Mouse (Mus musculus) cerebellum, postnatal 25 days (tissue): Measurements from ENCODE around the gene Tuba1c.

ENCODE experiments used
- DNase-seq, 2 experiments: peaks; one replicate each; pipeline ENCODE4 v3.0.0; 2021; ENCODE audit warnings: mixed read lengths in 2 of 2

Tuba1c gene

DNA sequence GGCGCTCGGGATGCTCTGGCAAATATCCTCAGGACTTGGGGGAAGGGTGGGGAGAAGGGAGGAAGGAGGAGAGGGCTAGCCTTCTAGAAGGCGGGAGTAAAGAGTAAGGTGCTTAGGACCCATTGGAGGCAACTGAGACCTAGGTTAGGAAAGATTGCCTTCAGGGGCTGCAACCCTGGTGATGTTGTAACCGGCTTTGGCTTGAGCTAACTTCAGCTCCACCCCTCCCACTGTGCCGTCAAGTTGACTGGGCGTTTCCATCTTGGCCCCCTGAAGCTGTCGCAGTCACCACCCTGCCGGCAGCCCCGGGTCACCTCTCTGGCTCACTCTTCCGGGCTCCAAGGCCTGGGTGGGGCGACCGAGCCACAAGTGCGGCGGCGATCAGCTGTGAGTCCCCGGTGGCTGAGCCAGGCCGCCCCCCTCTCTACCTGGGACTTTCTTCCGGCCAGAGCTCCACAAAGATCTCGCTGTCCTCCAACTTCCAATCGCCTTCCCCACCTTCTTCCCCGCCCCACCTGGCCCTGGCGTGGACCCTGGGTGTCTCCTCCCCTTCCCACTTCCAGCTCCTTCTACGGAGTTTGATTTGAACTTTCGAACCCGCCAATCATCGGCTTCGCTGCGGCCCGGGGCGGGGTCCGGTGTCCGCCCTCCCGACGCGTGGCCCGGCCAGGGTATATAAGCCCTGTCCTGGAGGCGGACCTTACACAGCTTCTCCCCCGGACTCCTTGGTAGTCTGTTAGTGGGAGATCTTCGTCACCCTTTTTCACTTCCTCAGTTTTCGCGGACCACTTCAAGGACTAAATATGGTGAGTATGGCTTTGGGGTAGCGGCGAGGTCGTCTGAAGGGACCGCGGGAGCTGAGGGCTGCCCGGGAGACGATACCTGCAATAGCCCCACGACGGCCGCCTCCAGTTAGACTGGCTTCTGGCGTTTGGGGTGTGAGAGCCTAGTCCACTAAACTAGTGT lies at the start of gene Tuba1c:
TSS of gene Tuba1c (plus strand) at position 273 of the 966 bp plus-strand sequence.
- DNase-seq: peak in 1 of 2 experiments; percentile 28

GRCm38 (mm10) chr15:98980012-98980614 lies 49.6 kb upstream of the Tuba1c start:
- peak in 1 of 2 experiments; percentile 36 for DNase-seq

GRCm38 (mm10) chr15:98982100-98982499 lies 47.6 kb upstream of the Tuba1c start:
- no peak for DNase-seq

DNA sequence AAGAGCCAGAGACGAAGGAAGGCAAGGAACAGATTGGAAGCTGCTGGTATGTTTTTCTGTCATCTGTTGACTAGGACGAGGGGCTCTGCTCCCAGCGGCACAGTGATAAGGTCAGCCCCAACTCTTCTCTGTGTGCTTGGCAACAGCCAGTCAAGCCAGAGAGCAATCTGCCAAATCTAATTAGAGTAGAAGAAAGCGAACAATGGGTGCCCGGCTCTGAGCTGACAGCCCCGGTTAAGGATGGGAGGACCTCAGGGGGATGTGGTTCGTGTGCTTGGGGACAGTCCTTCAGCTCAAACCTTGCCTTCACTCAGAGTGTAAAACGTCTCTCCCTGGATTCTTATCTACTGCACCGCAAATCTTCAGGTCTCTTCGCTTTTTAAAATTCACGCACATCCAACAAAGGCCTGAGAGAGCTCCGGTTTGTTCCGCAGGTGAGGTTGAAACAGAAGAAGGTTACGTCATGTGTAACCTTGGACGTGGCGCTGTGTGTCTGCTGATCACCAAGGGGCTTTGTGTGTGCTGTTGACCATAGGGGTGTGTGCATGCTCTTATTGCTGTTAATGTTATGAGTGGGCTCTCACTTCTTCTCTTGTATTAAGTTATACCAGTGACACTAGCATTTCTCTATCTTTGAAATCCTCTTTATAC lies 46.1 kb upstream of the Tuba1c start:
- peak; percentile 49 to 61 for DNase-seq

GRCm38 (mm10) chr15:98984681-98985080 lies 45.0 kb upstream of the Tuba1c start:
- DNase-seq: peak; percentile 58 to 63

GRCm38 (mm10) chr15:98985240-98985981 lies 44.3 kb upstream of the Tuba1c start:
- peak; percentile 82 to 85 for DNase-seq

DNA sequence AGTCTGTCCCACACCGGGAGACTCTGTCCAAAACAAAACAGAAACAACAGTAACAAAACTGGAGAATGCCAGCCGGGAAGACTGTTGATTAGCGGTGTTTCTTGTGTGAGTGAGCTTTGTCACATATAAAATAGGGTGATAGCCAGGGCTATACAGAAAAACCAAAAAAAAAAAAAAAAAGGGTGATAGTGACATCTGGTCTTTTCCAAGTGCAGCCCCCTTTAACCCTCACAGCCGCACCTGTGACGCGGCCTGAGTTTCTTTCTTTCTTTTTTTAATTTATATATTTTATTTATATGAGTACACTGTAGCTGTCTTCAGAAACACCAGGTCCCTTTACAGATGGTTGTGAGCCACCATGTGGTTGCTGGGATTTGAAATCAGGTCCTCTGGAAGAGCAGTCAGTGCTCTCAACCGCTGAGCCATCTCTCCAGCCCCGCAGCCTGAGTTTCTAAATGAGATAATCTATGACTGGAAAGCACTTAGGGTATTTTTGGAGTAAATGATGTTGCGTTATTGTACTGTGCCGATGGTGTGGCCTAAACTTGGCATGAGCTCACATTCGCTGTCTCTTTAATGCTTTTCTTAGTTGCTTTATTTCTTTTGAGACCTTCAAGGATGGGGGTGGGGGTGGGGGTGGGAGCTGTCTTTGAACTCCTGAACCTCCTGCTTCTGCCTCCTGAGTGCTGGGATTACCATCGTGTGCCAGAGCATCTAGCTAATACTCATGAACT lies 43.5 kb upstream of the Tuba1c start:
- no peak for DNase-seq

DNA sequence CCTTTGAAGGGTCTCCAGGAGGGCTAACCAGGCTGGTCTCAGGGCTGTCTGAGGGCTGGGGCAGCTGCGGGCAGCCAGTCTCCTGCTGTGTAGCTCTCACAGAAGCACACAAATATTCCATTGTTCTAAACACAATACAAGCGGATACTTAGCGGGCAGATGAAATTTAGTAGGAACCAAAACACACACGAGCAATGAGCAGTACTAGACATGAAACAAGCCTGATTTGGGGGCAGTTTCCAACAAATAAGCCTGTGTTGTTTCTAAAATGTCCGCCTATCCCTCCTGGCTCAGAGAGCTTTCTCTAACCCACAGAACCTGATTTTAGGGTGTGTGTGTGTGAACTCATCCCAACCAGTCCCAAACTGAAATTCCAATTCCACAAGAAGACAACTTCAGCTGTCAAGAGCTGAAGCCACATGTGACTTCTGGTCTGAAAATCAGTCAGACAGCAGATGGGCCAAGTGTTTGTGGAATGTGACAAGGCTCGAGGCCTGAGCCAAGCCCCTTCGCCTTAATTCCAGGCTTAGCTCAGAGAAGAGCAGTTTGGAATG lies 42.5 kb upstream of the Tuba1c start:
- no peak for DNase-seq

- peak in 1 of 2 experiments; percentile 22 for DNase-seq
Observed at GRCm38 (mm10) chr15:98987661-98988181, 42.0 kb upstream of the Tuba1c start.

DNA sequence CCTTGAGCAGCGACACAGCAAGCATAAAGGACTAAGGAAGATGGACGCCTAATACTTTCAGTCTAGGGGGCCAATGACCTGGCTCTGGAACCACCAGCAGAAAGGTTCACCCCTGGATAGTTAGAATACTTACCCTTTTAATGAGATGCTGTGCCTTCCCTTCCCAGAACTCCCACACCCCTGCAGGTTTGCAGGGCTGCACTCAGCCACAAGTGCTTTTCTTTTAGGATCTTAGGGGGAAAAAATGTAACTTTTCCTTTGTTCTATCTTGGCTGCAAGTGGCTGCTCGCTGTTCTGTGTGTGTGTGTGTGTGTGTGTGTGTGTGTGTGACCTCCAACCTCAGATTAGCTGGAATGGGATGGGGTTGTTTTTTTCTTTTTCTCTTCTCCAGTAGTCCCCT lies 40.9 kb upstream of the Tuba1c start:
- peak in 1 of 2 experiments; percentile 4 for DNase-seq

DNA sequence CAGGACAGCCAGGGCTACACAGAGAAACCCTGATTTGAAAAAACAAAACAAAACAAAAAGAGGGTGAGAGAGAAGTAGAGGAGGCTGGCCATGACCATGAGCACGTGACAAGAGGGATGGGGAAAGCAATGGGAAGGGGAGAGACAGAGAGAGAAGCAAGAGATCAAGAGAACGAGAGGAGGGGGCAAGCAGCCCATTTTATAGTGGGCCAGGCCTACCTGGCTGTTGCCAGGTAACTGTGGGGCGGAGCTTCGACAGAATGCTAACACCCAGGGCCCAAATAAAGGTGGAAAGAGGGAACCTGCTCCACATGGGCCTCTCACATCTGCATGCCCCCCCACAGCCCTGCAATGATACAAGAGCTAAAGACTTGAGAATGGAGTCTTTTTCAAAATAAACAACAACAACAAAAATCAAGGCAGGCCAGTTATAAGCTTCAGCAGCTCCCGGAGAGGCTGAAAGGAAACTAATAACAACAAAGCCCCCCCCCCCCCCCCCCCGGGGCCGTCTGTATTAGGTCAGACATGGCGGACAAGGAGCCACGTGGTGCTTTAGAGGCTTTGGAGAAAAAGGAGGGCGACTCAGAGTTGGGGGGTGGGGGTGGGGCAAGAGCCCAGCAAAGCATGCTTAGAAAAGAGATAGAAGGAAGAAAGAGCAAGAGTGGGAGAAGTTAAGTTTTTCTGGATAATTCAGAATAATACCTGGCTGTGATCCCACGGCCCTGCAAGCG lies 39.8 kb upstream of the Tuba1c start:
- peak in 1 of 2 experiments; percentile 5 for DNase-seq

DNA sequence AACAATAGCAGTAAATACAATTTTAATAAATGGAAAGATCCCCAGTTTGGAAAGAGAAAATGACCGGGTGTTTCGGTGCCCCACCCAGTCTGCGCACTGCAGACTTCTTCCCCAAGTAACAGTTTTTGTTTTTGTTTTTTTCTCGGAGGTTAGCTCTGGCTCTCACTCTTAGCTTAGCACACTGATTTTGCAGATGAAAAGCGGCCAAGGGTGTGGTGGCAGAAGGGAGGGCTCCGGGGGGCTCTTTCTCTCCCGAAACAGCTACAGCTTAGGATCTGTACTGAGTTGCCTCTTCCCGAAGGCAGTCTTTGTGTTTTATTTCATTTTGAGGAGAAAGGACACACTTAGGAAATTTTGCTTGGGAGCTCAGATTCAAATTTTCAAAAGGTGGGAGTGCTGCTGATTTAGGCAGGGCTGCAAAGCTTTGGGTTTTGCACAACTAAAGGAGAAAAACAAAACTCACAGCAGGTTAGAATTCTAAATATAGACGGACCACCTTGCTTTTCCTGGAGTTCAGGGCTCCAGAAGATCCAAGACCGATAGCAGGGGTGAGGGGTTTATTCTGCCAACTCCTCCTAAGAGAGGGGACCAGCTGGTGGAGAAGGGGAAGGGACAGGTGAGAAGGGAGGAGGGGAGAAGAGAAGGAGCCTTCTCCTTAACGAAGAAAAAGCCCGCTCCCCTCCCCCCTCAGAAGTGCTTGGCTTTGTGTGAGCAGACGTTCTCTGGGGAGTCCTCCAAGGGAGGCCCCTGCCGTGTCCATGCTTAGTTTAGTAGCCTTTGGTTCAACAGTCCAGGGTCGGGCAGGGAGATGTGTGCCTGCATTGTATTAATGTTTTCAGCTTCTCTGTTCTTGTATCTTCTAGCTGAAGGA lies 38.8 kb upstream of the Tuba1c start:
- DNase-seq: peak; percentile 42 to 67

DNA sequence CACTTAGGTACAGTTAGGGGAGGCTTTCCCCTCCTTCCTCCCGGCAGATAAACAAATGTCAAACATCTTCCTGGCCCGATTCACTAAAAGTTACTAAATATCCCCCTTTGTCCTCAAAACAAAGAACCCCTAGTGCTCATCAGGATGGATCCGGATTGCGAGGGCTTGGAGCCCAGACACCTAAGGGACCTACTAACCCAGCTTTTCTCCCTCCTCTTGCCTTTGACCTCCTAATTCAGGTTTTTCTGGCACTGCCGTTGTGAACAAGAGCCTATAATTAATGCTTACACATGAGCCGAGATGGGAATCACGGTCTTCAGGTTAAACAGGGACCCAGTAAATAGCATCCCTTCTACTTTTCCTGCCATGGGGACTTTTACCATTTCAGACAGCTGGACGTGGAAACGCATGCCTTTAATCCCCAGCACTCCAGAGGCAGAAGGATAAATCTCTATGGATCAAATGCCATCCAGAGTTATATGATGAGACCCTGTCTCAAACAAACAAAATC lies 38.1 kb upstream of the Tuba1c start:
- peak in 1 of 2 experiments; percentile 30 for DNase-seq

DNA sequence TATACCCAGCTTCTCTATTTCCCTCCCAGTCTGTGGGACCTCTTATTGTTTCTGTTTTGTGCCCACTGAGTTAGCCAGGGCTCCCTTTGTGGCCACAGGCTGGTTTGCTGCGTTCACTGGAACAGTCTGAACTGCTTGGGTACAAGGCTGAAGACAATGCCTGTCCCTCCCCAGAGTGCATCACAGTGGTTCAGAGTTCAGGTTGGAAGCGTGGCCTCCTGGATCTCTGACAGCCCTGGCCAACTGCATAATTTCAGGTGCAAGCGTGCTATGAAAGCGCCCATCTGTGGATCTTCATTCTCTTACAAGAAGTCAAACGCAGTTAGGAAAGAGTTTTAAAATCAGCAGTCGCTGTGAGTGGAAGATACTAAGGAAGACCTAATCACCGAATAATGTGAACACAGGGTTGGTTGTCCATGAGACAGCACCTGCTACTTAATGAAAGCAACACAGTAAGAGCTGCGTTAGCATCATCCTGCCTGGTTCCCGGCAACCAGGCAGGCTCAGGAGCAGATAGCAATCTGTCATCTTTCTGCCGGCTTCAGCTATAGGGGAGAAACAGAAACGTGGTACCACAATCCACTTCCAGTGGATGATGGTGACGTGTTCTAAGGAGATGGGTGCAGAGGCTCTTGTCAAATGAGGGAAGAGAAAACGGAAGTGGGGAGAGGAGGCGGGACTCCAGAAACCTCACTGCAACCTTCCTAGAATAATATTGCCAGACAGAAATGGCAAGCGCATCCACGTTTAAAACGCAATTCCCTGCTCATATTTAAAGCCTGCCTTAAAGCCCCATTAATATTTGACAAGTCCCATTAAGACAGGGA lies 37.4 kb upstream of the Tuba1c start:
- peak; percentile 74 to 75 for DNase-seq

DNA sequence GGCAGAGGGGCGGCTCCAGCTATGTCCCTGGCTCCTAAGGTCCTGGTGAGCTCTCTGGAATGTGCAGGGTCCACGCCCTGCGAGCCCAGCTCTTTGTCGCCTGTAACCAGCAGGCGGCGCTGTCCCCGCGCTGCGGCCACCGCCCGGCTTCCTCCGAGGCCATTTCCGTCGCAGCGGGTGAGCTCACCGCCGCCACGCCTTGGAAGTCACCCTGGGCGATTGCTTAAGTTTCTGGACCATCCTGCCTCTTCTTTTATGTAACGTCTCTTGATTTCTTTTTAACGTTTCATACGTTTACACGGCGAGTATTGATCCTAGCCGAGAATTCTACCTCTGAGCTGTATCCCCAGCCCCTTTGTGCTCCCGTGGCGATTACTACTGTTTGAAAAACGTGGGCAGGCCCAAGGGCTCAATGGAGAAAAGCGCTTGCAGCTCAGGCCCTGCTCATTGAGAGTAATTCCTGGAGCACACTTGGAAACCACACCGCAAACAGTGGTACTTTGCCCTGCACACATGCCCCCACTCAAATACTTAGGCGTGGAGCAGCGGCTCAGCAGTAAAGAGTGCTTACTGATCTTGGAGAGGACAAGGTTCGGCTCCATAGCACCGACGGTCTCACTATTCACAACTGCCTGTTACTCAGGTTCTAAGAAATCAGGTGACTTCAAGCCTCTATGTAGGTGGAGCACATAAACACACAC lies 36.4 kb upstream of the Tuba1c start:
- DNase-seq: peak; percentile 97 to 98

- peak; percentile 89 to 93 for DNase-seq
Observed at GRCm38 (mm10) chr15:98993865-98994264, 35.8 kb upstream of the Tuba1c start.

DNA sequence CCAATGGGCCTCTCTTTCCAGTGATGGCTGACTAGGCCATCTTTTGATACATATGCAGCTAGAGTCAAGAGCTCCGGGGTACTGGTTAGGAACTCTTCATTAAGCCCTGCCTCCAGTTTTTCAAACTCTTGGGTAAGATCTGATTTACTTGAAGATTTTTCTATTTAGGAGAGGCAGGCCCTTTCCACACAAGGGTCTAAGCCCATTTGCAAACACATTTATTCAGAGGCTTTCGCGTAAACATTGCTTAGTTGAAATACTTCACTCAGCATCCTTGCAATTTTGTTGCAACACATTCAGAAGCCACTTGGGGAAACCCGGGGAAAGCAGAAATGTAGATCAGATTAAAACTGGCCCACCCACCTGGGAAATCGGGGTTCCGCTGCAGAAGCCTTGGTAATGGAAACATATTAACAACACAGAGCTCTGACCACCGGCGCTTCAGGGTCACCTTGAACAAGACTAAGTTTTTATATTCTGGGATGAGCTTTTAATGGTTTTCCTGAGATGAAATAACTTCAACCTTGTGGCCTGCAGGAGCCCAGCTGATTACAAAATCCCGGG lies 34.7 kb upstream of the Tuba1c start:
- no peak for DNase-seq
